Mouse (Mus musculus) heart, adult 2 months (tissue): Measurements from ENCODE around the gene Atn1. TPM values are rescaled to one million over a fixed set of nuclear protein-coding genes. Genes with fewer than 3 reads are reported as not detected.

Experiments used
- DNase-seq, 2 experiments: peaks; one replicate each; pipeline ENCODE4 v3.0.0; 2021
- H3K27ac ChIP-seq: fragments of 200-600 bp; 2 replicates; pipeline ENCODE4 v1.8.1; 2022
- H3K27me3 ChIP-seq: fragments of 200-500 bp; 2 replicates; pipeline ENCODE4 v1.6.1; 2012; ENCODE audit warnings: mild to moderate bottlenecking, low read length, inconsistent platforms, mixed read lengths; ENCODE audit not compliant: control insufficient read depth, insufficient read depth
- H3K36me3 ChIP-seq: fragments of 200-500 bp; 2 replicates; pipeline ENCODE4 v1.6.1; 2012; ENCODE audit warnings: low read length, inconsistent platforms; ENCODE audit not compliant: control insufficient read depth, insufficient read depth
- H3K4me1 ChIP-seq: fragments of 200-500 bp; 2 replicates; pipeline ENCODE4 v1.6.1; 2011; ENCODE audit warnings: low read length; ENCODE audit not compliant: control insufficient read depth, insufficient read depth
- H3K4me3 ChIP-seq: fragments of 200-600 bp; 2 replicates; pipeline ENCODE4 v1.8.1; 2022
- H3K79me2 ChIP-seq: fragments of 200-500 bp; replicated peaks from 2 replicates; pipeline ENCODE4 v1.6.1; 2012; ENCODE audit warnings: mild to moderate bottlenecking, inconsistent platforms, low read length, moderate library complexity, mixed read lengths; ENCODE audit not compliant: control insufficient read depth, insufficient read depth
- H3K9ac ChIP-seq: fragments of 200-500 bp; 2 replicates; pipeline ENCODE4 v1.6.1; 2012; ENCODE audit warnings: low read depth, mild to moderate bottlenecking, control low read depth, inconsistent platforms, low read length, mixed read lengths
- CTCF ChIP-seq: fragments of 200-600 bp; IDR thresholded peaks from 2 replicates; pipeline ENCODE4 v1.8.1; 2022; ENCODE audit warnings: antibody characterized with exemption, mild to moderate bottlenecking, moderate library complexity
- EP300 ChIP-seq: fragments of 200-500 bp; IDR thresholded peaks from 2 replicates; pipeline ENCODE4 v1.6.1; 2011; ENCODE audit warnings: low read depth, low read length, control low read depth; ENCODE audit not compliant: insufficient read depth
- POLR2A ChIP-seq: fragments of 200-500 bp; IDR thresholded peaks from 2 replicates; pipeline ENCODE4 v1.6.1; 2011; ENCODE audit warnings: mild to moderate bottlenecking, low read depth, low read length, control low read depth; ENCODE audit not compliant: insufficient read depth
- WGBS: fragments of 180-500 bp; shearing (Covaris S2); methylation state at CpG from one replicate; pipeline ENCODE4 v1.1.7; 2018; 5-methylcytosine and 5-hydroxymethylcytosine counted together
- intact Hi-C: fragments of 180-260 bp; cut with DNase I; formaldehyde crosslinking; loops from one replicate; pipeline ENCODE4 v1.15.1; 2025
- polyA plus RNA-seq: library from polyadenylated mRNA; depleted of rRNA; stranded (reverse); fragments of >200 nt; gene quantifications from 2 replicates; pipeline ENCODE4 v1.2.3, GENCODE M21; 2012
- total RNA-seq, 2 experiments: library from RNA; stranded (reverse); gene quantifications; 2 replicates each; pipeline ENCODE4 v1.2.3; 2021

The Atn1 gene
- total and polyA plus RNA-seq, 3 experiments, result 32.8 to 47.8 (median 44.3) TPM

DNA sequence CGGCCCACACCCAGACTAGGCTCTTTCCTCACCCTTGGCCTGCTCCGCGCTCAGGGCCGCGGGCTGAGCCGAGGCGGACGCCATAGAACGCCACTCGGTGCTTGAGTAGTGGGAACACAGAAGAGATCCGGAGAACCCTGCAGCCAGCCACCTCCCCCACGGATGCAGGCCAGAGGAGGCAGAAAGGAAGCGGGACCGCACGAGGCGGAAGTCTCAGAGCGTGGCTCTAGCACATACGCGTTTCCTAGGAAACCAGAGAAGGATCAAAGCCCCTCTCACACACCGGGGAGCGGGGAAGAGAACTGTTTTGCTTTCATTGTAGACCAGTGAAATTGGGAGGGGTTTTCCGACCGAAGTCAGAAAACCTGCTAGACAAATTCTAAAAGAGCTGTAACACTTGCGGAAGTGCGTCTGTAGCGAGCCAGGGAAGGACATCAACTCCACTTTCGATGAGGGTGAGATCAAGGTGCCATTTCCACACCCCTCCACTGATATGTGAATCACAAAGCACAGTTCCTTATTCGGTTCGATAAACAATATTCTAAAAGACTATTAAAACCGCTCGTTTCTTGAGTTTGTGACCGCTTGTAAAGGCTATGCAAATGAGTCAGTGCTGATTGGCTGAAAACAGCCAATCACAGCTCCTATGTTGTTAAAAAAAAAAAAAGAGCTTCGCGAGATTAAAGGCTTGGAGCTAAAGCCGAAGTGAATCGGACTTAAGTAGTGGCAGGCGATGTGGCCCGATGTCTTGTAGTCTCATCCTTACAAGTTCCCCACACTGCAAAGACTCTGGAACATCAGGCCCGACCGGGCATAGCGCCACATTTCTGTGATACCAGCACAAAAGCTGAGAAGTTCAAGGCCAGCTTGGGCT lies 15.2 kb downstream of the Atn1 start, which contains the start of gene Grcc10:
Gene Grcc10 (minus strand): TSS at position 487 of the 874 bp plus-strand sequence.
- under 1% methylated on average over 41 of the region's 41 CpGs for WGBS
- H3K36me3 ChIP-seq, result peaks cover 2% of the 10 kb centered on the region; the same call in 1 of the 2 replicates
- DNase-seq, result peak; percentile 88 to 92
- H3K27ac ChIP-seq, result peak within 1 kb of the TSS; percentile 100
- H3K4me3 ChIP-seq, result peak within 1 kb of the TSS; percentile 66
- intact Hi-C loops, result loop anchor here (1.0 to 5.0 kb wide), 7 partner anchors 15 to 171 kb away; partner anchors contain the start of genes Atn1, C1rb, Emg1 and Gm45234
- TF ChIP-seq CTCF, result no peak
- TF ChIP-seq EP300, result peak; percentile 78
- TF ChIP-seq POLR2A, result peak; percentile 97
- peak within 1 kb of the TSS; percentile 84 for H3K9ac ChIP-seq
- no peaks in the 10 kb centered on the region for H3K79me2 ChIP-seq
- no peaks in the 10 kb centered on the region for H3K27me3 ChIP-seq
- peaks cover 5% of the 10 kb centered on the region for H3K4me1 ChIP-seq

DNA sequence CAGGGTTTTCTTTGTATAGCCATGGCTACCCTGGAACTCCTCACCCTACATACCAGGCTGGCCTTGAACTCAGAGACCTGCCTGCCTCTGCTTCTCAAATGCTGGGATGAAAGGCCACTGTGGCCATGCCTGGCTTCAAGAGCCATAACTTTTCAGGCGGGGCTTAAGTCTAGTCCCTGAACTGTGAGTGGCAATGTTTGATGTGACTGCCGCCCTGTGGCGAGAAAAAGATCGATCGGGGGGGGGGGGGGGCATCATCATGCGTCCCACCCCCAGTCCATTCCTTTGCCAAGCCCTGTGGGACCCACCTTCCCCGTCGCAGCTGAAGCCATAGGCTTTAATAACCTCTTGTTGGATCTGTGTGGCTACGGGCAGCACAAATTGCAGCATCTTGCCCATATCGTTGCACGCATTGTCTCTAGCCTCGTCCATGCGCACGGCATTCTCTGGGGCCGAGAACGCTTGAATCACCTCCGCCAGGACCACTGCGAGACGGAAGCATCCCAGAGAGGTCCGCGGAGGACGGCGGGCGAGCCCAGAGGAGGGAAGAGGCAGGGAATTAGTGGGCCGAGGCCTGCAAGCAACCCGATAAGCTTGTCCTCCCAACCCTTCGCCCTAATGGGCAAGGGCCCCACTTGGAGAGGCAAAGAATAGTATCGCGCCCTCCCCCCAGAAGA lies 16.0 kb downstream of the Atn1 start:
- Histone ChIP-seq H3K9ac (peak overlapping the region; percentile 84), H3K79me2 (no peaks in the 10 kb centered on the region), H3K4me1 (peaks cover 5% of the 10 kb centered on the region), H3K4me3 (peak overlapping the region; percentile 66), H3K27me3 (no peaks in the 10 kb centered on the region), H3K36me3 (peaks cover 2% of the 10 kb centered on the region; the same call in 1 of the 2 replicates), H3K27ac (peak overlapping the region; percentile 100)
- TF ChIP-seq CTCF, result peak; percentile 72
- no peak for TF ChIP-seq EP300
- intact Hi-C loops, result loop anchor here (1.0 to 5.0 kb wide), 6 partner anchors 19 to 170 kb away; partner anchors contain the start of genes C1rb, Emg1, Lpcat3 and Phb2
- WGBS, result 0% methylated on average over 29 of the region's 29 CpGs
- DNase-seq, result no peak

DNA sequence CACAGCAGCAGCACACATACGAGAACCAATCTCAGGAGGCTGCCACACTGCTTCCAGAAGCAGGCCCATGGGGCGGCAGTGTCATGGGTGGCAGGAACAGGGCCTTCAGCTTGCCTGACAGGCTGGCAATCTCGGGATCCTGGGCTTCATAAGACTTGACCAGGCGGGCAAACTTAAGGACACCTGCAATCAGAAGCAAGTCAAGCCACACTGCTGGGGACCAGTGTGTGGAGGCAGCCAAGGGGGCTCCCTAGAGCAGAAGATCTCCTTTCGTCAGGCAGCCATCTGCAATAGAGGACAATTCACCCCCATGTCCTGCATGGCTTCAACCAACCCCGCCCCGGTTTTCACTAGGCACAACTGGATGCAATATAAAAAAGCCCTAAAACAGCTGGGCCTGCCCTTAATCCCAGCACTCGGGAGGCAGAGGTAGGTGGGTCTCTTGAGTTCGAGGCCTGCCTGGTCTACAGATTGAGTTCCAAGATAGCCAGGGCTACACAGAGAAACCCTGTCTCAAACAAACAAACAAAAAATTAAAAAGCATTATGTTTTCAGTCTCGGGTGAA lies 17.0 kb downstream of the Atn1 start:
- Histone ChIP-seq H3K27ac (no peak overlapping the region; the same call in 1 of the 2 replicates), H3K79me2 (no peaks in the 10 kb centered on the region), H3K27me3 (no peaks in the 10 kb centered on the region), H3K9ac (no peak overlapping the region), H3K36me3 (peaks cover 2% of the 10 kb centered on the region; the same call in 1 of the 2 replicates), H3K4me1 (peaks cover 5% of the 10 kb centered on the region), H3K4me3 (no peak overlapping the region)
- WGBS, result 83% methylated on average over 10 of the region's 10 CpGs
- TF ChIP-seq CTCF (no peak), EP300 (no peak)
- intact Hi-C loops, result no loop called here
- no peak for DNase-seq

GRCm38 (mm10) chr6:124738511-124739023 lies 17.8 kb downstream of the Atn1 start, which contains the start of gene Ptpn6:
Ptpn6 (minus strand) TSS chr6:124738714.
- intact Hi-C loops, result no loop called here
- no peak within 1 kb of the TSS; the same call in 1 of the 2 replicates for H3K27ac ChIP-seq
- no peaks in the 10 kb centered on the region for H3K27me3 ChIP-seq
- H3K4me1 ChIP-seq, result peaks cover 5% of the 10 kb centered on the region
- TF ChIP-seq EP300, result no peak
- no peak for TF ChIP-seq POLR2A
- no peak for TF ChIP-seq CTCF
- peak in 1 of 2 experiments; percentile 50 for DNase-seq
- H3K36me3 ChIP-seq, result peaks cover 2% of the 10 kb centered on the region; the same call in 1 of the 2 replicates
- H3K4me3 ChIP-seq, result no peak within 1 kb of the TSS
- 39% methylated on average over 15 of the region's 15 CpGs for WGBS
- H3K79me2 ChIP-seq, result no peaks in the 10 kb centered on the region
- H3K9ac ChIP-seq, result no peak within 1 kb of the TSS

GRCm38 (mm10) chr6:124737040-124737439 lies 19.3 kb downstream of the Atn1 start:
- intact Hi-C loops, result no loop called here
- peaks cover 2% of the 10 kb centered on the region; the same call in 1 of the 2 replicates for H3K36me3 ChIP-seq
- no peak for TF ChIP-seq CTCF
- no peak for TF ChIP-seq EP300
- TF ChIP-seq POLR2A, result no peak
- no peak overlapping the region for H3K9ac ChIP-seq
- peaks cover 5% of the 10 kb centered on the region for H3K4me1 ChIP-seq
- 83% methylated on average over 11 of the region's 11 CpGs for WGBS
- H3K79me2 ChIP-seq, result no peaks in the 10 kb centered on the region
- no peak overlapping the region for H3K4me3 ChIP-seq
- H3K27ac ChIP-seq, result no peak overlapping the region
- DNase-seq, result no peak
- H3K27me3 ChIP-seq, result no peaks in the 10 kb centered on the region
